Mouse (Mus musculus) heart, embryonic 14.5 days (tissue): ENCODE measurements around the gene Hsd17b1. TPM values are rescaled to one million over a fixed set of nuclear protein-coding genes. Genes with fewer than 3 reads are reported as not detected.
"Not testable (repeated sequence)": the region's sequence is repeated elsewhere in the genome, so short reads cannot be mapped to it uniquely, and the experiment has no call there.

Experiments used
- ATAC-seq: fragments of 200-750 bp; cut with Nextera tagmentation; 2 replicates; pipeline ENCODE4 v1.8.0; 2017; ENCODE audit warnings: low read depth, moderate TSS enrichment; ENCODE audit not compliant: insufficient number of reproducible peaks, insufficient read depth, low FRiP score
- H3K27ac ChIP-seq, 2 experiments: fragments of 200-500 bp in 1 of 2; fragments of 300-500 bp in 1 of 2; sonication (generic) in 1 of 2; replicated peaks in 1 of 2; 2 replicates each; pipeline ENCODE4 v1.5.1; 2012 to 2014; ENCODE audit warnings: low read depth in 2 of 2, low read length in 2 of 2, control low read depth in 1 of 2, mild to moderate bottlenecking in 1 of 2, mixed read lengths in 1 of 2; ENCODE audit not compliant: control insufficient read depth in 1 of 2, insufficient read depth in 1 of 2
- H3K27me3 ChIP-seq: fragments of 300-500 bp; sonication (generic); 2 replicates; pipeline ENCODE4 v1.6.1; 2014; ENCODE audit warnings: mild to moderate bottlenecking, low read length, control low read depth; ENCODE audit not compliant: control insufficient read depth, insufficient read depth
- H3K36me3 ChIP-seq: fragments of 300-500 bp; sonication (generic); 2 replicates; pipeline ENCODE4 v1.6.1; 2014; ENCODE audit warnings: mild to moderate bottlenecking, control low read depth, low read length, mixed read lengths; ENCODE audit not compliant: control insufficient read depth, insufficient read depth
- H3K4me1 ChIP-seq, 2 experiments: fragments of 200-500 bp in 1 of 2; fragments of 300-500 bp in 1 of 2; sonication (generic) in 1 of 2; 2 replicates each; pipeline ENCODE4 v1.6.1; 2012 to 2014; ENCODE audit warnings: low read length in 2 of 2, control low read depth in 1 of 2, mixed read lengths in 1 of 2; ENCODE audit not compliant: control insufficient read depth in 2 of 2, insufficient read depth in 2 of 2
- H3K4me2 ChIP-seq: fragments of 300-500 bp; sonication (generic); 2 replicates; pipeline ENCODE4 v1.6.1; 2014; ENCODE audit warnings: mild to moderate bottlenecking, low read length
- H3K4me3 ChIP-seq, 2 experiments: fragments of 200-500 bp in 1 of 2; fragments of 300-500 bp in 1 of 2; sonication (generic) in 1 of 2; 2 replicates each; pipeline ENCODE4 v1.5.1; 2012 to 2014; ENCODE audit warnings: low read length in 2 of 2, mild to moderate bottlenecking in 2 of 2, control low read depth in 1 of 2, low read depth in 1 of 2, moderate library complexity in 1 of 2; ENCODE audit not compliant: control insufficient read depth in 1 of 2, insufficient read depth in 1 of 2
- H3K9ac ChIP-seq: fragments of 300-500 bp; sonication (generic); 2 replicates; pipeline ENCODE4 v1.6.1; 2014; ENCODE audit warnings: mild to moderate bottlenecking, low read length
- H3K9me3 ChIP-seq: fragments of 300-500 bp; sonication (generic); 2 replicates; pipeline ENCODE4 v1.6.1; 2016; ENCODE audit warnings: low read length, control low read depth; ENCODE audit not compliant: control insufficient read depth
- WGBS: fragments of 180-500 bp; shearing (Covaris S2); extraction: QIAGEN DNeasy Blood & Tissue Kit; methylation state at CpG from one replicate; pipeline ENCODE4 v1.1.7; 2014; 5-methylcytosine and 5-hydroxymethylcytosine counted together
- polyA plus RNA-seq: library from polyadenylated mRNA; unstranded; fragments of >200 nt; fragmentation: Nextera tagmentation; extraction: Ambion mirVana; gene quantifications from 2 replicates; pipeline ENCODE4 v1.2.1, GENCODE M21; 2014

Gene Hsd17b1
- polyA plus RNA-seq, 1 experiment from 2014 or later, result 0.30 TPM

- Histone ChIP-seq H3K4me3 (peak within 1 kb of the TSS; percentile 77 to 82), H3K9ac (peak within 1 kb of the TSS; percentile 96), H3K4me2 (peak within 1 kb of the TSS; percentile 95), H3K36me3 (peaks cover 38% of the 10 kb centered on the region), H3K9me3 (no peaks in the 10 kb centered on the region), H3K27me3 (no peaks in the 10 kb centered on the region), H3K4me1 (peaks cover 5 to 32% of the 10 kb centered on the region in 2 experiments), H3K27ac (peak within 1 kb of the TSS; percentile 89 to 94)
- ATAC-seq, result peak; percentile 97
- under 1% methylated on average over 61 of the region's 61 CpGs for WGBS
These were observed 41.7 kb downstream of the Hsd17b1 start, which contains the start of the genes Retreg3 and Tubg1 for GRCm38 (mm10) chr11:101119761-101120544. Retreg3 (minus strand) TSS chr11:101119893. Tubg1 (plus strand) TSS chr11:101119938.

- Histone ChIP-seq H3K4me2 (peak overlapping the region; percentile 95), H3K9ac (peak overlapping the region; percentile 91), H3K4me3 (peak overlapping the region; percentile 77 to 82), H3K27ac (peak overlapping the region; percentile 89 to 94), H3K36me3 (peaks cover 43% of the 10 kb centered on the region), H3K9me3 (no peaks in the 10 kb centered on the region), H3K4me1 (peaks cover 5 to 28% of the 10 kb centered on the region in 2 experiments), H3K27me3 (no peaks in the 10 kb centered on the region)
- 21% methylated on average over 19 of the region's 19 CpGs for WGBS
- no peak for ATAC-seq
These were observed 42.5 kb downstream of the Hsd17b1 start for GRCm38 (mm10) chr11:101120545-101121188.

GRCm38 (mm10) chr11:101124494-101124893 lies 46.3 kb downstream of the Hsd17b1 start:
- Histone ChIP-seq H3K4me1 (peaks cover 3 to 11% of the 10 kb centered on the region in 2 experiments; a peak in 3 of 4 replicates), H3K36me3 (peaks cover 50% of the 10 kb centered on the region)
- 94% methylated on average over 8 of the region's 8 CpGs for WGBS
- not testable (repeated sequence) for H3K4me3 ChIP-seq, ATAC-seq, H3K9me3 ChIP-seq, H3K4me2 ChIP-seq, H3K9ac ChIP-seq, H3K27ac ChIP-seq, H3K27me3 ChIP-seq

- H3K27me3 ChIP-seq, H3K9ac ChIP-seq, ATAC-seq, H3K4me2 ChIP-seq, H3K27ac ChIP-seq, H3K4me3 ChIP-seq, H3K9me3 ChIP-seq: not testable (repeated sequence)
- Histone ChIP-seq H3K36me3 (peaks cover 50% of the 10 kb centered on the region), H3K4me1 (peaks cover 3 to 13% of the 10 kb centered on the region in 2 experiments)
- 88% methylated on average over 8 of the region's 9 CpGs for WGBS
These were observed 46.8 kb downstream of the Hsd17b1 start for GRCm38 (mm10) chr11:101125008-101125407.

GRCm38 (mm10) chr11:101127075-101127474 lies 48.9 kb downstream of the Hsd17b1 start:
- Histone ChIP-seq H3K27ac (no peak overlapping the region), H3K27me3 (no peaks in the 10 kb centered on the region), H3K4me1 (peaks cover 11 to 15% of the 10 kb centered on the region in 2 experiments; a peak in 3 of 4 replicates), H3K36me3 (peaks cover 44% of the 10 kb centered on the region), H3K4me2 (no peak overlapping the region), H3K4me3 (no peak overlapping the region), H3K9ac (no peak overlapping the region), H3K9me3 (no peaks in the 10 kb centered on the region)
- WGBS, result 67% methylated on average over 1 of the region's 1 CpGs
- no peak for ATAC-seq

- peak overlapping the region in 1 of 2 experiments; percentile 50; a peak in 1 of 4 replicates for H3K27ac ChIP-seq
These were observed 50.9 kb downstream of the Hsd17b1 start for GRCm38 (mm10) chr11:101128996-101129577.

More at GRCm38 (mm10) chr11:101128996-101129577, 50.9 kb downstream of the Hsd17b1 start:
- WGBS, result 78% methylated on average over 11 of the region's 11 CpGs
- Histone ChIP-seq H3K36me3 (peaks cover 24% of the 10 kb centered on the region), H3K27me3 (no peaks in the 10 kb centered on the region), H3K9ac (no peak overlapping the region), H3K9me3 (no peaks in the 10 kb centered on the region), H3K4me1 (peaks cover 11 to 15% of the 10 kb centered on the region in 2 experiments; a peak in 3 of 4 replicates), H3K4me2 (no peak overlapping the region), H3K4me3 (no peak overlapping the region)
- ATAC-seq, result no peak
